Mouse (Mus musculus) macrophage (primary cell): ENCODE measurements around the gene Pcsk4. TPM values are rescaled to one million over a fixed set of nuclear protein-coding genes. Genes with fewer than 3 reads are reported as not detected.
A peak's percentile ranks its signal among the peaks of the same experiment; 100 is the strongest.

ENCODE experiments used
- H3K27ac ChIP-seq: fragments of 350-480 bp; formaldehyde crosslinking; 2 replicates; pipeline ENCODE4 v1.9.0; 2021
- H3K36me3 ChIP-seq: fragments of 350-480 bp; formaldehyde crosslinking; 2 replicates; pipeline ENCODE4 v1.9.0; 2021; ENCODE audit errors: inconsistent target
- H3K4me3 ChIP-seq: fragments of 350-480 bp; formaldehyde crosslinking; 2 replicates; pipeline ENCODE4 v1.9.0; 2021; ENCODE audit errors: inconsistent target
- H3K79me2 ChIP-seq: fragments of 350-480 bp; formaldehyde crosslinking; 2 replicates; pipeline ENCODE4 v1.9.0; 2021; ENCODE audit errors: inconsistent target
- WGBS: methylation state at CpG from one replicate; pipeline ENCODE4 v1.1.7; 2026; ENCODE audit warnings: inconsistent platforms; ENCODE audit not compliant: missing documents; 5-methylcytosine and 5-hydroxymethylcytosine counted together
- polyA plus RNA-seq: library from polyadenylated mRNA; stranded (reverse); fragments of 250-400 nt; gene quantifications from 3 replicates; pipeline ENCODE4 v1.2.4, GENCODE M21; 2018; ENCODE audit warnings: inconsistent platforms

The Pcsk4 gene
- polyA plus RNA-seq, 1 experiment from 2014 or later, result 0.36 TPM

DNA sequence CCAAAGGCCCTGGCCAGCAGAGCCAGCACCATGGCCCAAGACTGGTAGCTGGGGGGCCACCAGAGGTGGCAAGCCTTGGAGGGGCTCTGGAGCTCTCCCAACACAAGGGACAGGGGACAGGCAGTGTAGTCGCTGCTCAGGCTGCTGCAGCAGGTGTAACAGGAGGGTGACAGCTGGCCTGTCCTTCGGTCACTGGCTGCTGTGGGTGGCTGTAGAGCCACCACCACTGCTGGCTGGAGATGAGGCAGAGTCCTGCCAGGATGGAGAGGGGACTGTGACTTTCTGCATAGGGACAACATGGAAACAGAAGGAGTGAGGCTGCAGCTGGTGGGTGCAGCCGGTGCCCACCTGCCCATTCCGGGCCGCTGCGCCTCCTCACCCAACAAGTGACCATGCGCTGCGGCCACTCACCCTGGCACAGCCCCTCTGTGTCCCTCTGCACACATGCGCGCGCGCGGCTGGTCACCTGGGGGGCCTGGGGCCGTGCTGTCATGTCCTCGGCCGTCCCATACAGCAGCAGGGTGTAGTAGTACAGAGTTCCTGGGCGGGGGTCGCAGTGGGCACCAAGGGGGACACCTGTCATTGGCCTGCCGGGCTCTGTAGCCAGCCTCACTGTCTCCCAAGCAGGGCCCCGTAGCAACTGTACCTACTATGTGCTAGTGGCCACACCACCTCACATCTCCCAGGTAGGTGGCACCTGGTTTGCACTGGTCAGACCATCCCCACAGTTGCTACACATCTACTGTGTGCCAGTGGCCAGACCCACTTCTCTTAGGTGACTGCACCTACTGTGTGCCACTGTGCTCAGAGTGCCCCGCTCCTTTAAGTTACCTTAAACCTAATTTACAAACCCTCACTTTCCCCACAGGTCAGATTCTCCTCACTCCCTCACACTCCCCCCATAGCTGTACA is 7.4 kb downstream of the Pcsk4 start:
- 91% methylated on average over 21 of the region's 21 CpGs for WGBS
- no peak overlapping the region for H3K4me3 ChIP-seq
- H3K27ac ChIP-seq, result peak overlapping the region; percentile 76

DNA sequence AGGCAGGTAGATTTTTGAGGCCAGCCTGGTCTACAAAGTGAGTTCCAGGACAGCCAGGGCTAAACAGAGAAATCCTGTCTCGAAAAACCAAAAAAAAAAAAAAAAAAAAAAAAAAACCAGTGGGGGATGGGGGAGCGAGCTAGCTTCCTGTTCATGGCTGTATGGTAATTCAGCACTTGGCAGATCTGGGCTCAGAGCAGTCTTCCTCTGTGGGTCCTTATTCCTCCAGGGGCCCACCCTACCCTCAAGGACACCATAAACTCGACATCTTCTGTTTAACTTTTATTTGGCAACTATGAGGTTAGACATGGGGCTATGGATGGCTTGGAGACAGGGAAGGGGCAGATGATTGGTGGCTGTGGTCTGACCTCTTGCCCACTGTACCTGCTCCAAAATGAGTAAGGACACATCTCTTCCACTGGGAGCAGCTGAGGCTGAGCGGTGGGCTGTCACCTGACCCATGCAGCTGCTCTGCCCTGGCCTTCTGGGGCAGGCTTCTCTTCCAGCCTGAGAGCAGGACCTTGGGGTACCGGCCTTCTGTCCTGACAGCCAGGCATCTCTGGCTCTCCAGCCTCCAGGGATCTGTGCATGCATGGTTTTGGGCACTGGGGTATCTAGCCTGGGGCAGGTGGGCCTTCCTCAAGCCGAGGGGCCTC is 8.2 kb downstream of the Pcsk4 start:
- no peaks in the 10 kb centered on the region; the same call in 1 of the 2 replicates for H3K36me3 ChIP-seq
- 57% methylated on average over 6 of the region's 6 CpGs for WGBS
- peak overlapping the region; percentile 90; the same call in 1 of the 2 replicates for H3K4me3 ChIP-seq
- H3K79me2 ChIP-seq, result peaks cover 22% of the 10 kb centered on the region
- H3K27ac ChIP-seq, result peak overlapping the region; percentile 76

More for the DNA sequence above, 7.4 kb downstream of the Pcsk4 start:
- Histone ChIP-seq H3K79me2 (peaks cover 22% of the 10 kb centered on the region), H3K36me3 (no peaks in the 10 kb centered on the region; the same call in 1 of the 2 replicates)

DNA sequence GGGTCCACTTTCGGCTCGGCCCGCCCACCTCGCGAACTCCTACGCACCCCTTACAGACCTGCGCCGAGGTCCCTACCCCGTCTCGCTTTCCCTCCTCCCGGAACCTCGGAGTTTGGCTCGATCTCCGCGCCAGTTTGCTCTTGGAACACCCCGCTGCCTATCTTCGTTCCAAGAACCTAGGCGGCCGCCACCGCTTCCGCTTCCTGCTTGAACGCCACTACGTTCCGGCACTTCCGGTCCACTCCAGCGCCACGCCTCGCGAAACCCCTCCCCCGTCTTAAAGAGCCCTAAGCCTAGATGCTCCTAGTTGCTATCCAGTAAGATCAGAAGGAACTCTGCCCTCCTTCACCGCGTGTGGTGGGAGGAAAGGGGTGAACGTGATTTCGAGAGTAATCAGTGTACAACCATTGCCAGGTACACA is 8.9 kb downstream of the Pcsk4 start, which contains the start of gene 2310011J03Rik:
Gene 2310011J03Rik, minus strand, starts transcription at position 198 of the 421 bp plus-strand sequence.
- peak within 1 kb of the TSS; percentile 90 for H3K4me3 ChIP-seq

DNA sequence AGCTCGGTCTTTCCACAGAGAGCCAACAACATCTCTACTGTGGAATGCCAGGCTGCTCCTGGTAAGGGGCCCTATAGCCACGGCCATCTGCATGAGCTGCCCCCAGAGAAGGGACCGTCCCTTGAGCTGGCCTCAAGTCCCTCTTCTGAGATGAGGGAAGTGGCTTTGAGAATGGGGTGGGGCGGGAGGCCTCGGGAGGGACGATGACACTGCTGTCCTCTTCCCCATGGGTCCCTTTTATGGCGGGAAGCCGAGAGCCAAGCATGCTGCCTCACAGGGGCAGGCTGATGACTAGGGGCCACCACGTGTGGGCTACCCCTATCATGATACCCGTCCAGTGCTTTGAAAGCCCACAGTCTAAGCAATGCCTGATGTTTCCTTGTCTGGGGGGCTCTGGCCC is 12.3 kb downstream of the Pcsk4 start:
- Histone ChIP-seq H3K79me2 (peaks cover 22% of the 10 kb centered on the region), H3K27ac (no peak overlapping the region), H3K4me3 (no peak overlapping the region), H3K36me3 (no peaks in the 10 kb centered on the region; the same call in 1 of the 2 replicates)
- WGBS, result 46% methylated on average over 10 of the region's 10 CpGs

More for the DNA sequence above, 8.9 kb downstream of the Pcsk4 start, which contains the start of gene 2310011J03Rik:
- Histone ChIP-seq H3K79me2 (peaks cover 22% of the 10 kb centered on the region), H3K36me3 (no peaks in the 10 kb centered on the region; the same call in 1 of the 2 replicates), H3K27ac (peak within 1 kb of the TSS; percentile 76)
- WGBS, result under 1% methylated on average over 33 of the region's 34 CpGs

DNA sequence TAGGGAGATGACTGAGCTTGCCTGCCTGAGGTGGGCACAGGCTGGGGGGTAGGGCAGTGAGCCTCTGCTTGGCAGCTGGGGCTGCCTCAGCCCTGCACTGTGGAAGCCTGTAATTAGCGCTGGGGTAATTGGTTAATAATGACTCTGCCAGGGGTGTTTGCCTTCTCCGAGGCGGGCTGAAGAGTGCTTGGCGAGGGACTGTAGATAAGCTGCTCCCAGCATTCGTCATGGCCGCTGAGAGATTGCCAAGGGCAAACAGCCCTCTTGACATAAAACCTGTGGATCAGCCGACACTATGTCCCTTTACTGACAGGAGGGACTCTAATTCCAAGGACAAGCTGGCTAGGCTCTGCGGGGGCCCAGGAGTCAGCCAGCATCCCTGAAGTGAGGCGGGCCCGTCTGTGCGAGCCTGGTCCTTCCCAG is 12.9 kb downstream of the Pcsk4 start:
- Histone ChIP-seq H3K79me2 (peaks cover 22% of the 10 kb centered on the region), H3K4me3 (no peak overlapping the region), H3K27ac (no peak overlapping the region), H3K36me3 (no peaks in the 10 kb centered on the region; the same call in 1 of the 2 replicates)
- WGBS, result 86% methylated on average over 11 of the region's 11 CpGs

DNA sequence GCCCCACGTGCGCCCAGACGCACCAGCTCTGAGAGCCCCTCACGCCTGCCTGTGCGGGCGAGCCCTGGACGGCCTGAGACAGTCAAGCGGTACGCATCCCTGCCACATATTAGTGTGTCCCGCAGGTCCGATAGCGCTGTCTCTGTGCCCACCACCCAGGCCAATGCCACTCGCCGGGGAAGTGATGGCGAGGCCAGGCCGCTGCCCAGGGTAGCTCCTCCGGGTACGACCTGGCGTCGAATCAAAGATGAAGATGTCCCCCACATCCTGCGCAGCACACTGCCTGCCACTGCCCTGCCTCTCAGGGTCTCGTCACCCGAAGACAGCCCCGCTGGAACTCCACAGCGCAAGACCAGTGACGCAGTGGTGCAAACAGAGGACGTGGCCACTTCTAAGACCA is 14.0 kb downstream of the Pcsk4 start:
- Histone ChIP-seq H3K27ac (no peak overlapping the region), H3K36me3 (no peaks in the 10 kb centered on the region; the same call in 1 of the 2 replicates), H3K4me3 (no peak overlapping the region), H3K79me2 (peaks cover 22% of the 10 kb centered on the region)
- WGBS, result 69% methylated on average over 24 of the region's 27 CpGs

DNA sequence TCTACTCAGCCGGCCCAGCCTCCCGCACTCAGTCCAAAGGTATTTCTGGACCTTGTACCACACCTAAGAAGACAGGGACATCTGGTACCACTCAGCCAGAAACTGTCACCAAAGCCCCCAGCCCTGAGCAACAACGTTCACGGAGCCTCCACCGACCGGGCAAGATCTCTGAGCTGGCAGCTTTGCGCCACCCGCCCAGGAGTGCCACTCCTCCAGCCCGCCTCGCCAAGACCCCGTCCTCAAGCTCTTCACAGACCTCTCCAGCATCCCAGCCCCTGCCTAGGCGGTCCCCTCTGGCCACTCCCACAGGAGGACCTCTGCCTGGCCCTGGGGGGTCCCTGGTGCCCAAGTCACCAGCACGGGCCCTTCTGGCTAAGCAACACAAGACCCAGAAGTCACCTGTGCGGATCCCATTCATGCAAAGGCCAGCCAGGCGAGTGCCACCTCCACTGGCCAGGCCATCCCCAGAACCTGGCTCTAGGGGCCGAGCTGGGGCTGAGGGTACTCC is 14.8 kb downstream of the Pcsk4 start:
- no peaks in the 10 kb centered on the region; the same call in 1 of the 2 replicates for H3K36me3 ChIP-seq
- WGBS, result 83% methylated on average over 16 of the region's 16 CpGs
- H3K79me2 ChIP-seq, result peaks cover 15% of the 10 kb centered on the region
- H3K27ac ChIP-seq, result no peak overlapping the region
- no peak overlapping the region for H3K4me3 ChIP-seq

DNA sequence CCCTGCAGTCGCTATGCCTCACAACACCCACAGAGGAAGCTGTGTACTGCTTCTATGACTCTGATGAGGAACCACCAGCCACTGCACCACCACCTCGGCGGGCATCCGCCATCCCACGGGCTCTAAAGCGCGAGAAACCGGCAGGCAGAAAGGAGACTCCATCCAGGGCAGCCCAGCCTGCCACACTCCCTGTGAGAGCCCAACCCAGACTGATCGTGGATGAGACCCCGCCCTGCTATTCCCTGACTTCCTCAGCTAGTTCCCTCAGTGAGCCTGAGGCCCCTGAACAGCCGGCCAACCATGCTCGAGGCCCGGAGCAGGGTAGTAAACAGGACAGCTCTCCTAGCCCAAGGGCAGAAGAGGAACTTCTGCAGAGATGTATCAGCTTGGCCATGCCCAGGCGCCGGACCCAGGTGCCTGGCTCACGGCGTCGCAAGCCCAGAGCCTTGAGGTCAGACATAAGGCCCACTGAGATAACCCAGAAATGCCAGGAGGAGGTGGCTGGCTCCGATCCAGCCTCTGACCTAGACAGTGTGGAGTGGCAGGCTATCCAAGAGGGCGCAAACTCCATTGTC is 15.6 kb downstream of the Pcsk4 start:
- Histone ChIP-seq H3K27ac (no peak overlapping the region), H3K4me3 (no peak overlapping the region), H3K36me3 (no peaks in the 10 kb centered on the region; the same call in 1 of the 2 replicates), H3K79me2 (peaks cover 7% of the 10 kb centered on the region)
- WGBS, result 2% methylated on average over 19 of the region's 20 CpGs

DNA sequence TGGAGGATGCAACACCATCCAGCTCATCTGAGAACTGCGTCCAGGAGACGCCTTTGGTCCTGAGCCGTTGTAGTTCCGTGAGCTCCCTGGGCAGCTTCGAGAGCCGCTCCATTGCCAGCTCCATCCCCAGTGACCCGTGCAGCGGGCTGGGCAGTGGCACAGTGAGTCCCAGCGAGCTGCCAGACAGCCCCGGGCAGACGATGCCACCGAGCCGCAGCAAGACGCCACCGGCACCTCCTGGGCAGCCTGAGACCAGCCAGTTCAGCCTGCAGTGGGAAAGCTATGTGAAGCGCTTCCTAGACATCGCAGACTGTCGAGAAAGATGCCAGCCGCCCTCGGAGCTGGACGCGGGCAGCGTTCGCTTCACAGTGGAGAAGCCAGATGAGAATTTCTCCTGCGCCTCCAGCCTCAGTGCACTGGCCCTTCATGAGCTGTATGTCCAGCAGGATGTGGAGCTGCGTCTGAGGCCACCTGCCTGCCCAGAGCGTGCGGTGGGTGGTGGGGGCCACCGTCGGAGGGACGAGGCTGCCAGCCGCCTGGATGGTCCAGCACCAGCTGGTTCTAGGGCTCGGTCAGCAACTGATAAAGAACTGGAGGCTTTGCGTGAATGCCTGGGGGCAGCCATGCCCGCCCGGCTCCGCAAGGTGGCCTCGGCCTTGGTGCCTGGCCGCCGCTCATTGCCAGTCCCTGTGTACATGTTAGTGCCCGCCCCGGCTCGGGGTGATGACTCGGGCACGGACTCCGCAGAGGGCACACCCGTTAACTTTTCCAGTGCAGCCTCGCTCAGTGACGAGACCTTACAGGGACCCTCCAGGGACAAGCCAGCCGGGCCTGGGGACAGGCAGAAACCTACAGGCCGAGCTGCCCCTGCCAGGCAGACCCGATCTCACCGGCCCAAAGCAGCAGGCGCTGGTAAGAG is 16.5 kb downstream of the Pcsk4 start:
- Histone ChIP-seq H3K27ac (no peak overlapping the region), H3K4me3 (no peak overlapping the region), H3K79me2 (no peaks in the 10 kb centered on the region; the same call in 1 of the 2 replicates), H3K36me3 (no peaks in the 10 kb centered on the region)
- 93% methylated on average over 52 of the region's 54 CpGs for WGBS

DNA sequence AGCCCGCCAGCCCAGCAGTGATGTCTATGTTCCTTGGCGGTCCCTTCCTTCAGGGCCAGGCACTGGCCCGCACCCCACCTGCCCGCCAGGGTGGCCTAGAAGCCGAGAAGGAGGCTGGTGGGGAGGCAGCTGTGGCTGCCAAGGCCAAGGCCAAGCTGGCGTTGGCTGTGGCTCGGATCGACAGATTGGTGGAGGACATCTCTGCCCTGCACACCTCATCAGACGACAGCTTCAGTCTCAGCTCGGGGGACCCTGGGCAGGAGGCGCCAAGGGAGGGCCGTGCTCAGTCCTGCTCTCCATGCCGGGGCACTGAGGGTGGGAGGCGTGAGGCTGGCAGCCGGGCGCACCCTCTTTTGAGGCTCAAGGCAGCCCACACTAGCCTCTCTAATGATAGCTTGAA is 17.7 kb downstream of the Pcsk4 start:
- Histone ChIP-seq H3K27ac (no peak overlapping the region), H3K36me3 (no peaks in the 10 kb centered on the region), H3K79me2 (no peaks in the 10 kb centered on the region), H3K4me3 (no peak overlapping the region)
- 96% methylated on average over 13 of the region's 16 CpGs for WGBS

DNA sequence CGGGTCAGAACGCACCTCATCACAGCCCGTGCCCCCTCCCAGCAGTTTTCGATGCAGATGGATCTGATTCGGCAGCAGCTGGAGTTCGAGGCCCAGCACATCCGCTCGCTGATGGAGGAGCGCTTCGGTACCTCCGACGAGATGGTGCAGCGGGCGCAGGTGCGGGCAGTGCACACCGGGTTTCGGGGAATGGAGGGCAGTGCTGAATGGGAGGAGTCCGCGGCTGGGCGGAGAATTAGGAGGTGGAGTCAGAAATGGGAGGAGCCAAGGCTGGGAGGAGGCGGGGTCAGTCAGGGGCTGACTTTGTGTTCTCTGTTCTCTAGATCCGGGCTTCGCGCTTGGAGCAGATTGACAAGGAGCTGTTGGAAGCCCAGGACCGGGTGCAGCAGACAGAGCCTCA is 24.4 kb downstream of the Pcsk4 start:
- Histone ChIP-seq H3K4me3 (no peak overlapping the region), H3K79me2 (no peaks in the 10 kb centered on the region), H3K36me3 (no peaks in the 10 kb centered on the region), H3K27ac (no peak overlapping the region)
- 2% methylated on average over 25 of the region's 25 CpGs for whole genome bisulfite sequencing

DNA sequence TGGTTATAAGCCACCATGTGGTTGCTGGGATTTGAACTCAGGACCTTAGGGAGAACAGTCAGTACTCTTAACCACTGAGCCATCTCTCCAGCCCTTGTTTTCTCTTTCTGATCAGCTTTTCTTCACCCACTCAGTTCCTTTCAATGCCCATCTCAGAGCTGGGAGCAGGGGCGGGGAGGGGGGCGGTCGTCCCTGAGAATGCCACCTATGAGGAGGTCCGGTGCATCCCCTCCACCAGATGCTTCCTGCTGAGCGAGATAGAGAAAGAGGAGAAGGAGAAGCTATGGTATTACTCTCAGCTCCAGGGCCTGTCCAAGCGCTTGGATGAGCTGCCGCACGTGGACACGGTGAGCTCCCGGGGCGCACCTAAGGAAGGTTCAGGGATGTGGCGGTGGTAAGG is 24.8 kb downstream of the Pcsk4 start:
- no peaks in the 10 kb centered on the region for H3K36me3 ChIP-seq
- H3K27ac ChIP-seq, result no peak overlapping the region
- no peaks in the 10 kb centered on the region for H3K79me2 ChIP-seq
- 6% methylated on average over 12 of the region's 12 CpGs for WGBS
- no peak overlapping the region for H3K4me3 ChIP-seq

DNA sequence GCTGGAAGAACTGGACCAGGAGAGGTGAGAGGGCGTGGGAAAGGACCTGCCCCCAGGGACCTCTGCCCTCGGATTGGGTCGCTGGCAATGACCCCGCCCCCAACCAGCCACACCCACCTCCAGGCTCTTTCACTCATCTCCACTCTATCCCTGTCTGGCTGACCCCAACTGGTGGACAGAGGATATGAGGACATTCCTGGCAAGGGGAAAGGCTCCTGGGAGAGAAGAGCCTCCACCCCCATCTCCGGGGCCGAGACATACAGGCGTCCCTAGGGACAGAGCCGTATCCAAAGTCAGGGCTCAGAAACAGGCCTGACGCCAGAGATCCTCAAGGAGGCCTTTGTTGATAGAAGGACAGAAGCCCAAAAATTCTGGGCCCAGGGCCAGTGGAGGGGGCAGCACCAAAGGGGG is 26.8 kb downstream of the Pcsk4 start:
- Histone ChIP-seq H3K4me3 (no peak overlapping the region), H3K27ac (no peak overlapping the region), H3K79me2 (no peaks in the 10 kb centered on the region), H3K36me3 (no peaks in the 10 kb centered on the region)
- 72% methylated on average over 8 of the region's 9 CpGs for WGBS

DNA sequence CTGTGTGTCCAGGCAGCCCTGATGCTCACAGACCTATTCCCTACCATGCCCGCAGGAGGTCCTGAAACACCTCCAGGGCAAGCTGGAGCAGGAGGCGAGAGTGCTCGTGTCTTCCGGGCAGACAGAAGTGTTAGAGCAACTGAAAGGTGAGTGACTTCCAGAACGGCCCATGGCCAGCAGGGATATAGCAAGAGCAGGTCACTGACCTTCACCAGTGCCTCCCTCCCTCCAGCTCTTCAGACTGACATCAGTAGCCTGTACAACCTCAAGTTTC is 27.3 kb downstream of the Pcsk4 start:
- no peaks in the 10 kb centered on the region for H3K36me3 ChIP-seq
- H3K27ac ChIP-seq, result no peak overlapping the region
- no peak overlapping the region for H3K4me3 ChIP-seq
- no peaks in the 10 kb centered on the region for H3K79me2 ChIP-seq
- WGBS, result 89% methylated on average over 5 of the region's 5 CpGs
